Mouse (Mus musculus): ENCODE measurements at regions not wholly inside any gene's neighbourhood (a gene's known extent, or its start where the extent isn't known, plus 50 kb on each side); places are given as distances from the start of the nearest gene placed in this dataset.

GRCm38 (mm10) chr10:37716946-37717345 lies 578.2 kb upstream of the Marcks start:
- no peak for DNase-seq (ENCODE audit: low spot score)

- DNase-seq (ENCODE audit: low spot score), result no peak
These were observed 572.7 kb upstream of the Marcks start for GRCm38 (mm10) chr10:37711459-37711858.

DNA sequence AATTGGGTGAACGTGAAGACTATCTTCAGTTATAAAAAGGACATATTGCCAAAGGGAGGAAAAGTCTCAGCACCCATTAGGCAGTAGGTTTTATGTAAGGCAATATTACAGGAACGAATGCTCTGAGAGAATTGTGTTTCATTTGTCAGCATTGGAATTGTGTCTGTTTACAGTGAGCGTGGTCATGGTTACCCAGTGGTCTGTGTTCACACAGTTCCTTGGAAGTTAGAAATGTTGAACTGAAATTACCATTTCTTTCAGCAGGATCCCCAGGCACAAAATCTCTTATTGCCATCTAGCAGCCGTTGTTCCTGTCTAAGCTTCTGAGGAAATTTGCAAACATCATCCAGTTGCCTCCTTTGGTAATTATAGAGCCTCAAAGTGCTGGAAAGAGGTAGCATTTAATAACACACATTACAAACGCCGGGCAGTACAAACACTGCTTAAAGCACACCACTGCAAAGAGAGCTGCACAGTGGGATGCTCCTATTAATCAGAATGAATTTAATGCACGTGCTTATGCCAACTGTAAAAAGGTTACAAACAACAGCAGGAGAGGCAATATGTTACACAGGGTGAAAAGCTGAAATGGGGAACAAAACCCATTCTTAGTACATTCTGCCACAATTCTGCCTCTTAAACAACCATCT lies 555.4 kb upstream of the Marcks start:
- DNase-seq (ENCODE audit: low spot score), result no peak

DNA sequence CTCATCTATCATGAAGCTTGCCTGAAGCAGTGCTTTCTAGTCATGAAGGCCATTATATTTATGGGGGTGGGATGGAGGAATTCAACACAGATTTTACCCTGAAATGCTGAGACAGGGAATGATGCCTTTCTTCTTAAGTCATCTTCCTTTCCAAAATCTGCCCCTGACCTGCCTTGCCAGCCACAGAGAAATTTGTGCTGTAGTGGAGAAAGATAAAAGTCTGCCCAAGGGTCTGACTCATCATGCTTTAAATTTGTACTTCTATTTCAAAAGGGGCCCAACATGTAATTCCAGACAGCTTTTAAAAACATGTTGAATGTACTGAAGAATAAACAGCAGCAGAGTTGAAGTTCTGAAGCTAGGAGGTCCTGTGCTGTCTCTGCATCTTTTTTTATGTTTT lies 554.1 kb upstream of the Marcks start:
- DNase-seq (ENCODE audit: low spot score), result no peak

DNA sequence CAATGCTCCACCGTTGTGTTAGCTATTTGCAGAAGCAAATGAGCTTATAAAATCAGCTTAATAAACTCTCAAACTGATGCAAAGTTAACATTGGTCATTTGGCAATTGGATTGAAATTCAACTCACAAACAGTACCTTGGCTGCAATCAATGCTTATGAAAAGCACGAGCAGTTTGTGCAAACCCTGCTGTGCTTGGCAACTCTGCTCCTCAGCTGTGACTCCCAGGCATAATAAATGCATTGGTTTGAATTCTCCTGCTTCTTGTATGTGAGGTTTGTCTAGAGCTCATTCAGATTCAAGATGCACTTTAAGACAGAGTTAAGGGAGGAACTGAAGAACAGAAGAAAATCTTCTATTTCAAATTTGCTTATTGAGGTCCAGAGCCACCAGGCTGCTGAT lies 553.2 kb upstream of the Marcks start:
- DNase-seq (ENCODE audit: low spot score), result no peak

- no peak for DNase-seq (ENCODE audit: low spot score)
These were observed 544.4 kb upstream of the Marcks start for GRCm38 (mm10) chr10:37683101-37683500.

DNA sequence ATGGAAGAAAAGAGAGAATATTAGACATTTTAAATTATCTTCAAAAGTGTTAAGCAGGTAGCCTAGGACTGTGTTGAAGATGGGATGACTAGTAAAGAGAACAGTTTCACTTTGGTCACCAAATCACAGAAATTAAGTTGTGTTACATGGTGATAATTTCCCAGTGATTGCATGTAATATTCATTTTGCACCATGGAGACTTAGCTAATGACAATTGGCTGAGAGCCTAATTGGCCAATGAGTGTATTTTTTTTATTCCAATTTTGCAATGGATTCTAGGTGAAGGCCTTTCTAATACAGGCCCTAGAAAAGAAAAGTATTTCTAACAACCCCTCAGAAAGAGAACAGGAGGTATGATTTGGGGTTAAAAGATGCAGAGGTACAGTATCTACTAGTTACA lies 541.9 kb upstream of the Marcks start:
- no peak for DNase-seq (ENCODE audit: low spot score)

GRCm38 (mm10) chr10:37677826-37678225 lies 539.1 kb upstream of the Marcks start:
- no peak for DNase-seq (ENCODE audit: low spot score)

GRCm38 (mm10) chr10:37668827-37669226 lies 530.1 kb upstream of the Marcks start:
- no peak for DNase-seq (ENCODE audit: low spot score)

DNA sequence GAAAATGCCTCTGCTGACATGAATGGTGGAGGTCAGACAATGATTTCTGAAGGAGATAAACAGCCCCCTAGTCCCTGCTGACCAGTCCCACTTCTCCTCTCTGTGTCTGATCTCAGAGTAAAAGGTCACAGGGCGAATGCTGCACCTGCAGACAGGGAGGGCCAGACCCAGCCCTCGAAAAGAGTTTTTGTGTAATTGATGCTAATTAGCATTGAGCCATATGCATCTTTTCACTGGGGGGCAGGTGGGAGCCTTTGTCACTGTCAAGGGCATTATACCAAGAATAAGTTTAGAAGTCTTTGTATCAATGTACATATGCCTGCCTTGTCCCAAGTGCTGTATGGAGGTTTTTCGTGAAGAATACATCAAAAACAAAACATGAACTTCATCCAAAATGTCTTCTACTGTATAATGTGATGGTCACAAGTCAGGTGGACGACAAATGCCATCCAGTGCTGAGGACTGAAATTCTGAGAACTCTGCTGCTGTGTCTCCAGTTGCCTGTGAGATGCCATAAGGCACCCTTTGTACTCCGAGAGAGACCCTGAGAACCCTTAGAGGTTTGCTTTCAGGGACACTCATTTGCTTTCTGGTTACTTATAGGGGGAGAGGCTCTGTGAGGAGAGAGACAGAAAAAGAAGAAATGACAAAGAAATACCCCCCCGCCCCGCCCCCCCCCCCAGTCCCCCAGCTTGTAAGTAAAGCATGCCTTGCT lies 528.5 kb upstream of the Marcks start:
- no peak for DNase-seq (ENCODE audit: low spot score)

DNA sequence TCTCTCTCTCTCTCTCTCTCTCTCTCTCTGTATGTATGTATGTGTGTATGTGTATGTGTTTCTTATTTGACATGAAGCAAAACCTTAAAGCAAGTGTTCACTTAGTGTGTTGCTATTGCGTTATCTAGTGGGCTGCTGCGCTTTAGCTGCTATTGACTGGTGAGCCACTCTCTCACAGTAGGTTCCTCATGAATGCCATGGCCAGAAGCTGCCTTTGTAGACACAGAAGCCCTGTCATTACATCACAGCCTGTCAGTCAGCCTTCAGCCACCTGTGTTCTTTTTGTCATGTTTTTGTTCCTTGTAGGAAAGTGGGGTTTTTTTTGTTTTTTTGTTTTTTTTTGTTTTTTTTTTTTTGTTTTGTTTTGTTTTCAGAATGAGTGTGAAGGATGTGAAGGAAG lies 527.8 kb upstream of the Marcks start:
- no peak for DNase-seq (ENCODE audit: low spot score)

DNA sequence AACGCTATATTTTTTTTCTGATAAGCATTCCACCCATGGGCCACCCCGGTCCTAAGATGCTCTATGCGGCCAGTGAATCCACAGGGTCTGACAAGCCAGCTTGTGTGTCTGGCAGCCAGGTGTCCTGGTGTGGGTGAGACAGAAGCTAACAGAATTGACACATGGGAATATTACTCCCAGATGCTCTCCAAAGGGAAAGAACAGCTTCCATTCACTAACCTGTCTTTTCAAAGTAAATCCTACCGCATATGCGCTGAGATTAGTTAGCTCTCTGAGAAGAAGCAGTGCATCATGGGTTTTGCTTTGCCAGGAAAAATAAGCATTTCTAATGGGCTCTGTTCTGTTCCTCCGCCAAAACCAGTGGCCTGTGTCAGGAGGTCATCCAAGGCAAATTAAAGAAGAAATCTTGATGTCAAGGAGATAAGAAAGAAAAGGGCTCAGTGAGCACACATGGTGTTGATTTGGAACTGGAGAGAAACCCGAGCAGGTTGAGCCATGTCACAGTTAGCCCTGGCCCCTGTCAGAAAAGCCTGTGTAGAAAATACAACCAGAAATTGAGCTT lies 498.4 kb upstream of the Marcks start:
- no peak for DNase-seq (ENCODE audit: low spot score)

GRCm38 (mm10) chr10:37636421-37636820 lies 497.7 kb upstream of the Marcks start:
- no peak for DNase-seq (ENCODE audit: low spot score)

- DNase-seq (ENCODE audit: low spot score), result no peak
These were observed 491.7 kb upstream of the Marcks start for GRCm38 (mm10) chr10:37630403-37630802.

GRCm38 (mm10) chr10:37627900-37628299 lies 489.2 kb upstream of the Marcks start:
- no peak for DNase-seq (ENCODE audit: low spot score)

GRCm38 (mm10) chr10:37626758-37627201 lies 488.1 kb upstream of the Marcks start:
- no peak for DNase-seq (ENCODE audit: low spot score)

GRCm38 (mm10) chr10:37625972-37626757 lies 487.4 kb upstream of the Marcks start:
- DNase-seq (ENCODE audit: low spot score), result no peak

DNA sequence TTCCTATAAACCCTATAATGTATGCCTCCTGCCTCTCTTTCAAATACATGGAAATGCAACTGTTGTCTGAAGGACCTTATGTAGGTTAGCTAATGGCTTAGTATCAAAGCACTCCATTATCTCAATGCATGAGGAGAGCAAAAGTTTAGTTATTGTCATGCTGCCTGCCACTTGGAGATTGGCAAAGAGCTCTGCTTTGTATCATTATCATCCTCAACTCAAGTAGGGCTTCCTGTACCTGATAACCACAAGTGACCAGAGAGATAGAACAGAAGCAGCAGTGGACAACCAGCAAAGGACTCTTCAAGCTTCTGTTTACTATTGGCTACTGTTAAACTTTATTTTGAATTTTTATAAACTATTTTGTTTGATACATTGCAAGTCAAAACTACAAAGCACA lies 484.3 kb upstream of the Marcks start:
- DNase-seq (ENCODE audit: low spot score), result no peak

GRCm38 (mm10) chr10:37618606-37619005 lies 479.9 kb upstream of the Marcks start:
- no peak for DNase-seq (ENCODE audit: low spot score)

- no peak for DNase-seq (ENCODE audit: low spot score)
These were observed 479.1 kb upstream of the Marcks start for GRCm38 (mm10) chr10:37617708-37618300.

DNA sequence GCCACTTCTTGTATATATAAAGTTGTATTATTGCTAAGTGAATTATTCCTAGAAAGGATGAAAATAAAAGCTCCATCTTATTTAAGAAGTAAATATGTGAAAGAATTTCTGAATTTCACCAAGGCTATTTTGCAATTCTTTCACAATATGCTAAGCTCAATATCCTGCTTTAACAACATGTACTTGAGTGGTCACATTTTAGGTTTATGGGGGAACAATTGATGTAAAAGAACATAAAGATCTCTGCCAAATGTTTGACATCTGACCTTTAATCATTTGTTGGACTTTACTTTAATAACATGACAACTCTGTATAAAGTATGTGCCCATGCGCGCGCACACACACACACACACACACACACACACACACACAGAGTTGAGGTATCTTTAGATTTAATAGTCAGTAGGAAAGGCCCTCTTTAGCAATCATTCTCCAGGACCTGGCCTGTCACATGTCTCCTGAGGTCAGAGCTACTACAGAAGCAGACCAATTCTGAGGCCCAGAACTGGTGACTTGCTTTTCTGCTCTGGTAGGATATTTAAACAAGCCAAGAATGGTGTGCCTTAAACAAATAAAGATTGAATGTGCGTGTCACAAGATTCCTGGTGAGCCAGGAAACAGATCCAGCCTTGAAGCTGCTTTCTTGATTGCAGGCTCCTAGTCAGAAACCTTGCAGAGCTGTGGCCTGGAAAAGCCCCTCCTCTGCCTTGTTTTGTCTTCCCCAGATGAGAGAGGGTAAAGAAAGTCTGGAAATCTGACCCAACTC lies 477.4 kb upstream of the Marcks start:
- DNase-seq (ENCODE audit: low spot score), result no peak

DNA sequence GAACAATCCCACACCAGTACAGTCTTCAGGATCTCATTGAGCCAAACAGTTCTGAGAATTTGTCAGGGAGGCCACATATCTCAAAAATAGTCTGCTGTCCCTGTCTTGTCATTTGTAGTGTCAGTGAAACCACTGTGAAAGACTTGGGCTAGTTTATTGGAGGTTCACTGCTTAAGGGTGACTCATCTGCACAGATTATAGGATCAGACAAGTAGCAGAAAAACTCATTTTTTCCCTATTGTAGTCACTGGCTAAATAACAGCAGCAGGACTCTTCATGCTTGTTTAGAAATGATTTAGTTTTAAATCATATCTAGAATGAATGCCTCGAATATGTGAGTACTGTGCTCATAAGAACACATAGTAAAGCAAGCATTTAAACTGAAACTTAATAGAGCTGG lies 475.2 kb upstream of the Marcks start:
- DNase-seq (ENCODE audit: low spot score), result no peak
